Mouse (Mus musculus) CD8-positive naive resting alpha-beta T cell, adult 2 months (primary cell): ENCODE measurements around the gene Cd40lg.
A peak's percentile ranks its signal among the peaks of the same experiment; 100 is the strongest.

Source experiments
- DNase-seq, 2 experiments: peaks; one replicate each; pipeline ENCODE4 v3.0.0; 2022; ENCODE audit warnings: low read depth in 2 of 2, low spot score in 2 of 2

Gene Cd40lg

DNA sequence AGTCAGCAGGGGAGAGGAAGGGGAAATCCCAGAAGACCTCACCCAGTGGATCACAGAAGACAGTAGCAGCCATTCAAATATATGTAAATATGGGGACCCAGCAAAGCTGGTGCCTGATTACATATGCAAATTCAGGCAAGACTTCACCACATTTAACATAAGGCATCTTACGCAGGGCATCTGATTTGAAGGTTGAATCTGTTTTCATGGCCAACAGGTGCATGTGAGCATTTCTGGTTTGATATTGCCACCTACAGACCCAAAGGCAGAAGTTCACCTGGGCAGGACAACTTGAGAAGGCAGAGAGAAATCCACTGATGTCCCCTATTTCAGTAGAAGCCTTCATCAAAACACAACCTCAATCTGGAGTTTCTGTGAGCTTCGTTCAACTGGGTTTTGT lies 48.8 kb downstream of the Cd40lg start:
- DNase-seq: peak; percentile 18 to 38

- no peak for DNase-seq
These were observed 51.6 kb downstream of the Cd40lg start for GRCm38 (mm10) chrX:57263515-57263914.
